Mouse (Mus musculus): Measurements from ENCODE around the gene Egfl8. TPM values are rescaled to one million over a fixed set of nuclear protein-coding genes. Genes with fewer than 3 reads are reported as not detected.
A peak's percentile ranks its signal among the peaks of the same experiment; 100 is the strongest.

The Egfl8 gene
- polyA plus RNA-seq, 1 experiment from 2014 or later, result 0.33 TPM

DNA sequence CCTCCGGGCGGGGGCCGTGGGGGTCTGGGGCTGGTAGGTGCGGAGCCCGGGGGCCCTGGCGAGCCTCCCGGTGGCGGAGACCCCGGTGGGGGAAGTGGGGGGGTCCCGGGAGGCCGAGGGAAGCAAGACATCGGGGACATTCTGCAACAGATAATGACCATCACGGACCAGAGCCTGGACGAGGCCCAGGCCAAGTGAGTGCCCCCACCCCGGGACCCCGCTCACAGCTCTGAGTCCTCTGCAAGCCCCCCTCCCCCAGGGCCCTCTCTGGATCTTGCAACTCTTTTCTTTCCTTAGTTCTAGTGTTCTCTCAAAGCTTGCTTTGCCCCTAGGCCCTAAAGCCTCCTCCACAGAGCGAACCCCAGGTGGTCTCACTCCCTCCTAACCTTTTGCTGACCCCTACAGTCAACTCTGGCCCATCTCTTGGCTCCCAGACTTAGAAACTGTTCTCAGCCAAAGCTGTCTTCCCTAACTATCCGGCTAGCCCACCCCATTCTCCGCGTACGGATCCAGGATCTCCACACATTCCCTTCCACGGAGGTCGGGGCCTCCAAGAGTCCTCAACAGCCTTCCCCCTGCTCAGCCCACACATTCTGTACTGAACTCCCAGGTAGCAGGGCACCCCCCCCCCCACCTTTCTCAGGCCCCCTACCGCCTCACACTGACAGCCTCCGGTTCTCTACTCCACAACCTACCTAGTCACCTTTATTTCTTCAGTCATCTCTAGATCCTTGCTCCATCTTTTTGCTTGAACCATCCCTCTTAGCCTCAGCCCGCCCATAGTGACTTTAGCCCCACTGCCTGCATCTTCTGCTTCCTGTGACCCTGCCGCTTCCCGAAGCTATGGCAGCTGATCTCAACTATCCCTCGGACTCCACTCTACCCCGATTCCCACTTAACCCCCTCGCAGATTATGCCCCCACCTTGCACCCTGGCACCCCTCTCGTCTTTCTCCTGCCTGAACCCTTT lies 22.9 kb downstream of the Egfl8 start:
- H3K9ac ChIP-seq, result peak overlapping the region; percentile 91
- ATAC-seq (ENCODE audit: insufficient read depth), result no peak
- H3K4me2 ChIP-seq, result peak overlapping the region; percentile 100
- H3K27me3 ChIP-seq, result no peaks in the 10 kb centered on the region
- H3K9me3 ChIP-seq (replicated peaks), result no peaks in the 10 kb centered on the region
- WGBS (ENCODE audit: insufficient replicate concordance), result 3% methylated on average over 32 of the region's 32 CpGs
- H3K4me1 ChIP-seq (replicated peaks), result peaks cover 83% of the 10 kb centered on the region
- H3K27ac ChIP-seq (replicated peaks), result peak overlapping the region; percentile 87
- peaks cover 23% of the 10 kb centered on the region for H3K36me3 ChIP-seq (replicated peaks)
- peak overlapping the region; percentile 84 for H3K4me3 ChIP-seq (replicated peaks)

DNA sequence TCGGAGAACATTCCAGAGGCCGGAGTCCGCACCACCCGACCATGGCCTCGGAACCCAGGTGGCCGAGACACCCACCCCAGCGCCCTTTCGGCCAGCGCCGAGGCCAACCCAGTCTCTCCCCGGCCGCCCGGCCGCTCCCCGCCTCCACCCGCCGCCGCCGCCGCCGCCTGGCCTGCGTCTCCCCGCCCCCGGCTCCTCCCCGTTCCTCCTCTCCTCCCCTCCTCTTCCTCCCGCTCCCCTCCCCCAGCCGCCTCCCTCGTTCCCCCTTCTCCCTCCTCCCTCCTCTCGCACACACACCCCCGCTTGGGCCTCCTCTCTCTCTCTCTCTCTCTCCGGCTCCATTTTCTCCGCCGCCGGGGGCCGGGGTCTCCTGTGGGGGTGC lies 23.8 kb downstream of the Egfl8 start:
- peaks cover 81% of the 10 kb centered on the region for H3K4me1 ChIP-seq (replicated peaks)
- 1% methylated on average over 35 of the region's 35 CpGs for WGBS (ENCODE audit: insufficient replicate concordance)

DNA sequence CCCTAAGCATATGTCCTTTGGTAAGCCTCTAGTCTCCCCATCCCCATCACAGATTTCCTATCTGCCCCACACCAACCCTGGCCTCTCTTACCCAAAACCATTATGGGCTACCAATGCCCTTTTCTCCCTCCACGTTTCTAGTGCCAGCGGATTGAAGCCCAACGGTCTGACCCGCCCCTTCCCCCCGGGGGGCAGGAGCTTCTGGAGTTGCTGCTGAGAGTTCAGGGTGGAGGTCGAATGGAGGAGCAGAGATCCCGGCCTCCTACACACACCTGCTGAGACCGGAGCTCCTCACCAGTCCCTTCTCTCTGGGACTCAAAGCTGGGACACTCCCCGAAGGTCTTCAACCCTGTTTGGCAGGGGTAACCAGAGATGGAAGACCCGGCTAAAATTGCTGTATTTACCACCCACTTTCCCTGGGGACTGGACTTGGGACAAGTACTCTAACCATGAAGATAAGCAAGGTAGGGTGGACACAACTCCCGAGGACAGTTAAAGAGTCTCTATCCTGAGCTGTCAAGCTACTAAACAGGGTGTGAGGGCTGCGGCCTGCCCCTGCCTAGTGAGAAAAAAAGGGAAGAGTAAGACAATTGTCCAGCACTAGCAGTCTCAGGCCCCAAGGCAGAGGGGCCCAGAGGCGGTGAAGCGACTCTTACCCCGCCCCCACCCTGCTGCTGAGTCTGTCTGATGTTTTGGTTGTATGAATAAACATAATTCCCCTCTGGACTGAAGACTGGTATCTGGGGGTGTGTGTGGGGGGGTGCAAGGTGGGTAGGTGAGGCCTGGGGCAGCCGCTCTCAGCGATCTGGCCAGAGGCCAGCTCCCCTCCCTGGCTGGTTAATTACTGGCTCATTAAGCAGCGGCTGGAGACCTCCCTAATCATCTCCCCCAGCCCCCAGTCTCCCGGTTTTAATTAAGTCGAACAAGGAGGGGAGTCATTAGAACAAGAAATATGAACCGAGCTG lies 24.5 kb downstream of the Egfl8 start, which contains the start of gene Pbx2:
TSS of gene Pbx2 (plus strand) at position 238 of the 965 bp plus-strand sequence.
- peaks cover 23% of the 10 kb centered on the region for H3K36me3 ChIP-seq (replicated peaks)
- H3K27me3 ChIP-seq, result peaks cover 3% of the 10 kb centered on the region; the same call in 1 of the 2 replicates
- H3K4me1 ChIP-seq (replicated peaks), result peaks cover 83% of the 10 kb centered on the region
- H3K9me3 ChIP-seq (replicated peaks), result no peaks in the 10 kb centered on the region
- no peak for ATAC-seq (ENCODE audit: insufficient read depth)
- H3K4me2 ChIP-seq, result peak within 1 kb of the TSS; percentile 100
- 5% methylated on average over 21 of the region's 21 CpGs for WGBS (ENCODE audit: insufficient replicate concordance)
- H3K4me3 ChIP-seq (replicated peaks), result peak within 1 kb of the TSS; percentile 84
- peak within 1 kb of the TSS; percentile 91 for H3K9ac ChIP-seq
- H3K27ac ChIP-seq (replicated peaks), result peak within 1 kb of the TSS; percentile 87

More for the DNA sequence above, 23.8 kb downstream of the Egfl8 start:
- H3K36me3 ChIP-seq (replicated peaks), result peaks cover 23% of the 10 kb centered on the region
- H3K4me2 ChIP-seq, result peak overlapping the region; percentile 100
- peak overlapping the region; percentile 84 for H3K4me3 ChIP-seq (replicated peaks)
- H3K9me3 ChIP-seq (replicated peaks), result no peaks in the 10 kb centered on the region
- H3K27me3 ChIP-seq, result no peaks in the 10 kb centered on the region
- H3K27ac ChIP-seq (replicated peaks), result peak overlapping the region; percentile 87
- ATAC-seq (ENCODE audit: insufficient read depth), result peak; percentile 56
- H3K9ac ChIP-seq, result peak overlapping the region; percentile 91

GRCm38 (mm10) chr17:34590154-34590987 lies 25.4 kb downstream of the Egfl8 start:
- WGBS (ENCODE audit: insufficient replicate concordance), result 43% methylated on average over 15 of the region's 15 CpGs
- ATAC-seq (ENCODE audit: insufficient read depth), result no peak
- Histone ChIP-seq H3K27me3 (peaks cover 12% of the 10 kb centered on the region; the same call in 1 of the 2 replicates), H3K4me2 (peak overlapping the region; percentile 100), H3K9me3 (replicated peaks) (no peaks in the 10 kb centered on the region), H3K27ac (replicated peaks) (peak overlapping the region; percentile 87), H3K4me1 (replicated peaks) (peaks cover 81% of the 10 kb centered on the region), H3K36me3 (replicated peaks) (peaks cover 15% of the 10 kb centered on the region), H3K4me3 (replicated peaks) (peak overlapping the region; percentile 84), H3K9ac (peak overlapping the region; percentile 91; the same call in 1 of the 2 replicates)

GRCm38 (mm10) chr17:34589681-34590101 lies 26.1 kb downstream of the Egfl8 start, which contains the start of gene Gpsm3:
TSS of gene Gpsm3 (plus strand) at chr17:34589806.
- Histone ChIP-seq H3K36me3 (replicated peaks) (peaks cover 8% of the 10 kb centered on the region), H3K27me3 (peaks cover 12% of the 10 kb centered on the region; the same call in 1 of the 2 replicates), H3K27ac (replicated peaks) (peak within 1 kb of the TSS; percentile 87), H3K4me3 (replicated peaks) (peak within 1 kb of the TSS; percentile 84), H3K4me2 (peak within 1 kb of the TSS; percentile 100), H3K4me1 (replicated peaks) (peaks cover 76% of the 10 kb centered on the region), H3K9me3 (replicated peaks) (no peaks in the 10 kb centered on the region), H3K9ac (peak within 1 kb of the TSS; percentile 91; the same call in 1 of the 2 replicates)
- no peak for ATAC-seq (ENCODE audit: insufficient read depth)
- WGBS (ENCODE audit: insufficient replicate concordance), result 8% methylated on average over 7 of the region's 7 CpGs

- peak overlapping the region; percentile 87 for H3K27ac ChIP-seq (replicated peaks)
- peaks cover 75% of the 10 kb centered on the region for H3K4me1 ChIP-seq (replicated peaks)
- H3K36me3 ChIP-seq (replicated peaks), result 0 out of 2 replicates have a peak, but pooled peaks cover 3% of the 10 kb centered on the region
- no peaks in the 10 kb centered on the region for H3K9me3 ChIP-seq (replicated peaks)
- peaks cover 12% of the 10 kb centered on the region; the same call in 1 of the 2 replicates for H3K27me3 ChIP-seq
- H3K4me3 ChIP-seq (replicated peaks), result peak overlapping the region; percentile 84
- ATAC-seq (ENCODE audit: insufficient read depth), result no peak
- WGBS (ENCODE audit: insufficient replicate concordance), result 31% methylated on average over 7 of the region's 7 CpGs
- H3K9ac ChIP-seq, result peak overlapping the region; percentile 15; the same call in 1 of the 2 replicates
- H3K4me2 ChIP-seq, result peak overlapping the region; percentile 100
Observed at GRCm38 (mm10) chr17:34589206-34589605, 26.6 kb downstream of the Egfl8 start.

- Histone ChIP-seq H3K36me3 (replicated peaks) (no peaks in the 10 kb centered on the region), H3K27me3 (peaks cover 12% of the 10 kb centered on the region; the same call in 1 of the 2 replicates), H3K9me3 (replicated peaks) (no peaks in the 10 kb centered on the region), H3K4me3 (replicated peaks) (peak overlapping the region; percentile 84), H3K4me1 (replicated peaks) (peaks cover 70% of the 10 kb centered on the region), H3K27ac (replicated peaks) (peak overlapping the region; percentile 87; the same call in 1 of the 2 replicates), H3K4me2 (peak overlapping the region; percentile 100), H3K9ac (no peak overlapping the region; the same call in 1 of the 2 replicates)
- 44% methylated on average over 3 of the region's 3 CpGs for WGBS (ENCODE audit: insufficient replicate concordance)
- ATAC-seq (ENCODE audit: insufficient read depth), result no peak
Observed at GRCm38 (mm10) chr17:34588767-34589166, 27.0 kb downstream of the Egfl8 start.

DNA sequence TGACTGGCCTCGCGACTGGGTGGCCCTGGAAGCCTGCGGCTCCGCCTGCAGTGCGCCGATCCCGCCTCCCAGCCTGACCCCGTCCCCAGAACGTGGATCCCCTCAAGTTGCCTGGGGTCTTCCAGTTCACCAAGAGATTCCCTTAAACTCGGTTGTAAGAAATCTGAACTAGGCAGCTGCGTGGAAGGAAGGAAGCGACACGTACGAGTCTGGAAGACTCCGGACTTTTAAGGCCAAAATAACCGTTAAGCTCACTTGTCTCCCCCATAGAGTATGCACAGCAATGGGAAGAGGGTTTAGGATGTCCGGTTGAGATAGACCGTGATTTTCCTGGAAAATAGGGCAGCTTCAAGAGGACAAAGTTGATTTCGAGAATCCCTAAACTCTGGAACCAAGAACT lies 28.0 kb downstream of the Egfl8 start:
- H3K4me1 ChIP-seq (replicated peaks), result peaks cover 61% of the 10 kb centered on the region
- H3K4me3 ChIP-seq (replicated peaks), result peak overlapping the region; percentile 91
- peak overlapping the region; percentile 86 for H3K27ac ChIP-seq (replicated peaks)
- H3K9ac ChIP-seq, result peak overlapping the region; percentile 91
- H3K36me3 ChIP-seq (replicated peaks), result no peaks in the 10 kb centered on the region
- ATAC-seq (ENCODE audit: insufficient read depth), result no peak
- no peaks in the 10 kb centered on the region for H3K9me3 ChIP-seq (replicated peaks)
- H3K27me3 ChIP-seq, result peaks cover 12% of the 10 kb centered on the region; the same call in 1 of the 2 replicates
- peak overlapping the region; percentile 100 for H3K4me2 ChIP-seq
- WGBS (ENCODE audit: insufficient replicate concordance), result 1% methylated on average over 19 of the region's 19 CpGs

DNA sequence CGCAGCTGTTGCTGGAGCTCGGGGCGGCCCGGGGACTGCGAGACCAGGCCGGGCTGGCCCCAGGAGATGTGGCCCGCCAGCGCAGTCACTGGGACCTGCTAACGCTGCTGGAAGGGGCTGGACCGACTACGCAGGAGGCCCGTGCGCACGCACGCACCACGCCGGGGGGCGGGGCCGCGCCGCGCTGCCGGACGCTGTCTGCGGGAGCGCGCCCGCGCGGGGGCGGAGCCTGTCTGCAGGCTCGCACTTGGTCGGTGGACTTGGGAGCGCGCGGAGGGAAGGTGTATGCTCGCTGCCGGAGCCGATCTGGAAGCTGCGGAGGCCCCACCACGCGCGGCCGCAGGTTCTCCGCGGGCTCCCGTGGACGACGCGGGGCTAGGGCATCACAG lies 28.4 kb downstream of the Egfl8 start:
- Histone ChIP-seq H3K36me3 (replicated peaks) (no peaks in the 10 kb centered on the region), H3K27me3 (peaks cover 12% of the 10 kb centered on the region; the same call in 1 of the 2 replicates), H3K9me3 (replicated peaks) (no peaks in the 10 kb centered on the region), H3K4me2 (peak overlapping the region; percentile 100), H3K27ac (replicated peaks) (peak overlapping the region; percentile 86), H3K9ac (peak overlapping the region; percentile 91), H3K4me3 (replicated peaks) (peak overlapping the region; percentile 91), H3K4me1 (replicated peaks) (peaks cover 57% of the 10 kb centered on the region)
- under 1% methylated on average over 50 of the region's 50 CpGs for WGBS (ENCODE audit: insufficient replicate concordance)
- ATAC-seq (ENCODE audit: insufficient read depth), result peak; percentile 87
